Mouse (Mus musculus): ENCODE measurements at regions not wholly inside any gene's neighbourhood (a gene's known extent, or its start where the extent isn't known, plus 50 kb on each side); places are given as distances from the start of the nearest gene placed in this dataset.

DNA sequence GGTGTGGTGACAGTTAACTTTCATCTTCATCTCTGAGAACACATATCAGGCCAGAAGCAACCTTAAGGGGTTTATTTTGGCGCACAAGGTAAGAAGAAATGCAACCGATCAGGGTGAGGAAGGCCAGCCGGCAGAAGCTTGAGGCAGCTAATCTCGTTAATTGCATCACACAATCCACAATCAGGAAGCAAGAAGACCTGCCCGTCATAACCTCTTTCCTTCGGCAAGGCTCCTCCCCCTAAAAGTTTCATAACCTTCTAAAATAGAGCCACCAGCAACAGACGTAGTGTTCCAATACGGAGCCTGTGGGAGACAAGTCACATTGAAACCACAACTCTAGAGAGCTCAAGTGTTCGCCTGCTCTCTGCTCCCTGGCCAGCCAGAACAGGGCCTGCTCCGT lies 91.4 kb downstream of the Dyrk2 start:
- TF ChIP-seq POLR2A (IDR thresholded peaks at IDR 0.05; ENCODE audit: extremely low read depth, insufficient read depth, low read length) (no peak), CTCF (IDR thresholded peaks at IDR 0.05; ENCODE audit: low read depth, low read length) (no peak)

All from liver, adult 2 months (tissue).